Mouse (Mus musculus) lung, embryonic 16.5 days (tissue): ENCODE measurements around the gene Trcg1. TPM values are rescaled to one million over a fixed set of nuclear protein-coding genes. Genes with fewer than 3 reads are reported as not detected.

Experiments
- ATAC-seq: fragments of 200-750 bp; cut with Nextera tagmentation; 2 replicates; pipeline ENCODE4 v1.8.0; 2017; ENCODE audit warnings: low read depth, mild to moderate bottlenecking, moderate library complexity
- H3K27ac ChIP-seq: fragments of 300-500 bp; sonication (generic); 2 replicates; pipeline ENCODE4 v1.5.1; 2014; ENCODE audit warnings: mild to moderate bottlenecking, control low read depth, low read length
- H3K27me3 ChIP-seq: fragments of 300-500 bp; sonication (generic); 2 replicates; pipeline ENCODE4 v1.6.1; 2014; ENCODE audit warnings: low read depth, low read length, mixed read lengths; ENCODE audit not compliant: control insufficient read depth, insufficient read depth
- H3K36me3 ChIP-seq: fragments of 300-500 bp; sonication (generic); 2 replicates; pipeline ENCODE4 v1.6.1; 2014; ENCODE audit warnings: low read length; ENCODE audit not compliant: control insufficient read depth, insufficient read depth
- H3K4me1 ChIP-seq: fragments of 300-500 bp; sonication (generic); replicated peaks from 2 replicates; pipeline ENCODE4 v1.6.1; 2014; ENCODE audit warnings: low read length, mixed read lengths; ENCODE audit not compliant: control insufficient read depth, insufficient read depth
- H3K4me2 ChIP-seq: fragments of 300-500 bp; sonication (generic); 2 replicates; pipeline ENCODE4 v1.6.1; 2014; ENCODE audit warnings: low read depth, low read length, control low read depth
- H3K4me3 ChIP-seq: fragments of 300-500 bp; sonication (generic); 2 replicates; pipeline ENCODE4 v1.5.1; 2014; ENCODE audit warnings: mild to moderate bottlenecking, low read length, control low read depth
- H3K9ac ChIP-seq: fragments of 300-500 bp; sonication (generic); 2 replicates; pipeline ENCODE4 v1.6.1; 2014; ENCODE audit warnings: low read length, control low read depth
- H3K9me3 ChIP-seq: fragments of 300-500 bp; sonication (generic); 2 replicates; pipeline ENCODE4 v1.6.1; 2016; ENCODE audit warnings: low read length; ENCODE audit not compliant: control insufficient read depth
- WGBS: fragments of 180-500 bp; shearing (Covaris S2); extraction: QIAGEN DNeasy Blood & Tissue Kit; methylation state at CpG from one replicate; pipeline ENCODE4 v1.1.7; 2014; 5-methylcytosine and 5-hydroxymethylcytosine counted together
- polyA plus RNA-seq: library from polyadenylated mRNA; unstranded; fragments of >200 nt; fragmentation: Nextera tagmentation; extraction: Ambion mirVana; gene quantifications from 2 replicates; pipeline ENCODE4 v1.2.1, GENCODE M21; 2015

The Trcg1 gene
- polyA plus RNA-seq, 1 experiment from 2014 or later = not detected

- Histone ChIP-seq H3K4me2 (no peak overlapping the region), H3K27me3 (no peaks in the 10 kb centered on the region), H3K36me3 (no peaks in the 10 kb centered on the region), H3K4me1 (peaks cover 4% of the 10 kb centered on the region; the same call in 1 of the 2 replicates), H3K9me3 (no peaks in the 10 kb centered on the region), H3K27ac (no peak overlapping the region), H3K9ac (no peak overlapping the region), H3K4me3 (no peak overlapping the region)
- ATAC-seq = no peak
- WGBS = 50% methylated on average over 4 of the region's 4 CpGs
These were observed 6.6 kb upstream of the Trcg1 start for GRCm38 (mm10) chr9:57229726-57230125.

GRCm38 (mm10) chr9:57230146-57230783 is 6.1 kb upstream of the Trcg1 start:
- H3K27ac ChIP-seq = no peak overlapping the region
- H3K9ac ChIP-seq = no peak overlapping the region
- H3K9me3 ChIP-seq = no peaks in the 10 kb centered on the region
- WGBS = 41% methylated on average over 9 of the region's 9 CpGs
- H3K4me2 ChIP-seq = no peak overlapping the region
- no peaks in the 10 kb centered on the region for H3K27me3 ChIP-seq
- peaks cover 4% of the 10 kb centered on the region; the same call in 1 of the 2 replicates for H3K4me1 ChIP-seq
- ATAC-seq = peak; percentile 69
- no peak overlapping the region for H3K4me3 ChIP-seq
- H3K36me3 ChIP-seq = no peaks in the 10 kb centered on the region

DNA sequence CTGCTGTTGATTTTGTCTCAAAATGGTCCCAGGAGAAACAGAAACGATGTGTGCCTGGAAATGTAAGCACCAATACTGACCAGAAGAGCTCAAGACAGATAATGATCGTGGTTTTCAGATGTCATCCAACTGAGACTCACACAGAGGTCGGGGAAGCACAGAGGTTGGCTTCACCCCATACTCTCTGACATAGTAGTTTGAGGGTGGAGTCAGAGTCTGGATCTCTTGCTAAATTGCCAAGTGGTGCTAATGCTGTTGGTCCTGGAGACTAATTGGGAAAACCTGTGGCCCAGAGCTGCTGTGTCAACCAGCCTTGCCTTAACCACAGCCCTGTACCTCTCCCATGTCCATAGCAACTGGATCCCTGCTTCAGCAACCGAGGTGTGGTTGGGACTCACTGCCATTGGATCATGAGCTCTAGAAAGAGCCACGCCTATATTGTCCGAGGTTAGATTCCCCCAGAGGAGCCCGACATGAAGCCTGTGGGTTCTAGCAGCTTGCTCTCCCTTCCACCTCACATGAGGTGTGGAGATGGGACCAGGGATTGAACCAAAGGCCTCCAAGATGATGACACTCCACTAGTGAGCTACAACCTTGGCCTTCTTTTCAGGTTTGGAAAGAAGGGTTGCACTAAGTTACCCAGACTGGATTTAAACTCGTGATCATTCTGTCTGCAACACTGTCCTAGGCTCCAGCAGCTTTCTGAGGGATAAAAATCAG is 4.7 kb upstream of the Trcg1 start:
- H3K9me3 ChIP-seq = no peaks in the 10 kb centered on the region
- no peak overlapping the region for H3K27ac ChIP-seq
- no peak overlapping the region for H3K4me3 ChIP-seq
- H3K27me3 ChIP-seq = no peaks in the 10 kb centered on the region
- H3K9ac ChIP-seq = no peak overlapping the region
- no peaks in the 10 kb centered on the region for H3K36me3 ChIP-seq
- H3K4me1 ChIP-seq = peaks cover 4% of the 10 kb centered on the region; the same call in 1 of the 2 replicates
- ATAC-seq = no peak
- no peak overlapping the region for H3K4me2 ChIP-seq
- WGBS = 61% methylated on average over 8 of the region's 8 CpGs

- no peak overlapping the region for H3K4me2 ChIP-seq
- peaks cover 4% of the 10 kb centered on the region; the same call in 1 of the 2 replicates for H3K4me1 ChIP-seq
- H3K27me3 ChIP-seq = no peaks in the 10 kb centered on the region
- H3K9me3 ChIP-seq = no peaks in the 10 kb centered on the region
- ATAC-seq = no peak
- no peak overlapping the region for H3K9ac ChIP-seq
- H3K4me3 ChIP-seq = no peak overlapping the region
- H3K36me3 ChIP-seq = no peaks in the 10 kb centered on the region
- no peak overlapping the region for H3K27ac ChIP-seq
- WGBS = 84% methylated on average over 5 of the region's 5 CpGs
These were observed 3.9 kb upstream of the Trcg1 start for GRCm38 (mm10) chr9:57232341-57232940.

DNA sequence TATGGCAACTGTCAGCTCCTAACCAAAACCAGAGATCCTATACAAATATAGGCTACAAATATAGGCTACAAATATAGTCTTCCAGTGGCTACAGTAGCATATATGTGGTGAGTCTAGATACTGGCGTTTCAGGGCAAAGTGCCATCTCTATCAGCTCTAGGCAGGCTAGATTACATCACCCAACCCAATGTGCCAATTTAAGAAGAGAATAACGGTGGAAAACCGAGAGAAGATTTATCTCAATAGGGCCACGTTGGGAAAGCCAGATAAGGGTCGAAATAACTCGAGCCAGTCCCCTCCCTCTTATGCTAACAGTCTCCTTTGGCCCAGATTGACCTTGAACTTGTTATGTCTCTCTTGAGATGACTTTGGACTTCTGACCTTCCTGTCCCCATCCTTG is 3.2 kb upstream of the Trcg1 start:
- Histone ChIP-seq H3K4me3 (no peak overlapping the region), H3K27me3 (no peaks in the 10 kb centered on the region), H3K27ac (no peak overlapping the region), H3K9me3 (no peaks in the 10 kb centered on the region), H3K9ac (no peak overlapping the region), H3K4me2 (no peak overlapping the region), H3K4me1 (peaks cover 4% of the 10 kb centered on the region; the same call in 1 of the 2 replicates), H3K36me3 (no peaks in the 10 kb centered on the region)
- no peak for ATAC-seq
- 53% methylated on average over 6 of the region's 6 CpGs for WGBS

DNA sequence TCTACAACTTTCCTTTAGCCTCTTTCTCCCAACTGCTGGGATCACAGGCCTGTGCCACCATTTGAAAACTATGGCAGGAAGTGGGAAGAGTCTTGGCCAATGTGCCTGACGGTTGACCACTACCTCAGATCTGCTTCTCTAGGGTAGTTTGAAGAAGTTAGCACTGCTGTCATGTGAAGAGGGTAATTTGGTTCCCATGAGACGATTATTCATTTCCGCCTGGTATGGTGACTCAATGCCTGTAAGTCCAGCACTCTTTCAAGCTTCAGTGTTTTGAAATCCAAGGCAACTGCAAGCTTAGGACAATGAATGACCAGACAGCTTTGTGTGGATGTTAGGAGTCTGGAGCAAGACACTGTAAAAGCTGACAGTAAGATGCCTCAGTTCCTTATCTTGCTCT is 2.6 kb upstream of the Trcg1 start:
- no peaks in the 10 kb centered on the region for H3K9me3 ChIP-seq
- no peaks in the 10 kb centered on the region for H3K36me3 ChIP-seq
- H3K27ac ChIP-seq = no peak overlapping the region
- no peak overlapping the region for H3K4me3 ChIP-seq
- ATAC-seq = no peak
- no peaks in the 10 kb centered on the region for H3K27me3 ChIP-seq
- peaks cover 4% of the 10 kb centered on the region; the same call in 1 of the 2 replicates for H3K4me1 ChIP-seq
- H3K9ac ChIP-seq = no peak overlapping the region
- 79% methylated on average over 3 of the region's 3 CpGs for WGBS
- no peak overlapping the region for H3K4me2 ChIP-seq

DNA sequence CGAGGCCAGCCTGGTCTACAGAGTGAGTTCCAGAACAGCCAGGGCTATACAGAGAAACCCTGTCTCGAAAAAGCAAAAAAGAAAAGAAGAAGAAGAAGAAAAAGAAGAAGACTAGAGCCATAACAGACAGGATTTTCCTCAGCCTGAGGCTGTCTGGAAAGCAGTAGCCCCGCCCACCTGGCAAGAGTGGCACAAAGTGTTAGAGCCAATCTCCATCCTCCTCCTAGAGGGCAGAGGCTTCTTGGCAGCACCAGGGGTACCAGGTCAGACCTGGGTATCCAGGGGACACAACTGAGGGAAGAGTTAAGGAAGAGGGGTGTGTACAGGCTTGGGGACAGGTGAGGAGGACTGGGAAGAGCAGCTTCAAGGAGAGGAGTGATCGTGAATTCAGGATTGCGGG is 1.3 kb downstream of the Trcg1 start:
- H3K9ac ChIP-seq = no peak overlapping the region
- no peaks in the 10 kb centered on the region for H3K27me3 ChIP-seq
- H3K4me3 ChIP-seq = no peak overlapping the region
- H3K4me1 ChIP-seq = no peaks in the 10 kb centered on the region
- no peak overlapping the region for H3K27ac ChIP-seq
- 75% methylated on average over 5 of the region's 5 CpGs for WGBS
- no peak overlapping the region for H3K4me2 ChIP-seq
- no peak for ATAC-seq
- H3K9me3 ChIP-seq = no peaks in the 10 kb centered on the region
- H3K36me3 ChIP-seq = no peaks in the 10 kb centered on the region

GRCm38 (mm10) chr9:57238220-57238619 is 1.9 kb downstream of the Trcg1 start:
- no peaks in the 10 kb centered on the region for H3K36me3 ChIP-seq
- WGBS = 78% methylated on average over 2 of the region's 2 CpGs
- no peaks in the 10 kb centered on the region for H3K27me3 ChIP-seq
- H3K4me1 ChIP-seq = no peaks in the 10 kb centered on the region
- H3K27ac ChIP-seq = no peak overlapping the region
- no peak overlapping the region for H3K4me3 ChIP-seq
- H3K9me3 ChIP-seq = no peaks in the 10 kb centered on the region
- ATAC-seq = no peak
- H3K4me2 ChIP-seq = no peak overlapping the region
- no peak overlapping the region for H3K9ac ChIP-seq

GRCm38 (mm10) chr9:57241111-57241510 is 4.8 kb downstream of the Trcg1 start:
- ATAC-seq = no peak
- no peak overlapping the region for H3K4me2 ChIP-seq
- WGBS = 78% methylated on average over 5 of the region's 5 CpGs
- H3K4me3 ChIP-seq = no peak overlapping the region
- no peaks in the 10 kb centered on the region for H3K4me1 ChIP-seq
- H3K9me3 ChIP-seq = no peaks in the 10 kb centered on the region
- no peaks in the 10 kb centered on the region for H3K36me3 ChIP-seq
- H3K27ac ChIP-seq = no peak overlapping the region
- no peaks in the 10 kb centered on the region for H3K27me3 ChIP-seq
- no peak overlapping the region for H3K9ac ChIP-seq
